Mouse (Mus musculus) right cerebral cortex, postnatal 25 days (tissue): ENCODE measurements at regions not wholly inside any gene's neighbourhood (a gene's known extent, or its start where the extent isn't known, plus 50 kb on each side); places are given as distances from the start of the nearest gene placed in this dataset.

Source experiments
- DNase-seq: peaks from one replicate; pipeline ENCODE4 v3.0.0; 2022

- no peak for DNase-seq
Observed at GRCm38 (mm10) chr1:80131354-80131753, 86.9 kb downstream of the Fam124b start.

- DNase-seq = no peak
Observed at GRCm38 (mm10) chr1:80123966-80124365, 94.3 kb downstream of the Fam124b start.

- DNase-seq = no peak
Observed at GRCm38 (mm10) chr1:80115913-80116312, 102.4 kb downstream of the Fam124b start.

- DNase-seq = no peak
Observed at GRCm38 (mm10) chr1:80107747-80108476, 110.4 kb downstream of the Fam124b start.

GRCm38 (mm10) chr1:80106269-80106668 is 112.0 kb downstream of the Fam124b start:
- no peak for DNase-seq

DNA sequence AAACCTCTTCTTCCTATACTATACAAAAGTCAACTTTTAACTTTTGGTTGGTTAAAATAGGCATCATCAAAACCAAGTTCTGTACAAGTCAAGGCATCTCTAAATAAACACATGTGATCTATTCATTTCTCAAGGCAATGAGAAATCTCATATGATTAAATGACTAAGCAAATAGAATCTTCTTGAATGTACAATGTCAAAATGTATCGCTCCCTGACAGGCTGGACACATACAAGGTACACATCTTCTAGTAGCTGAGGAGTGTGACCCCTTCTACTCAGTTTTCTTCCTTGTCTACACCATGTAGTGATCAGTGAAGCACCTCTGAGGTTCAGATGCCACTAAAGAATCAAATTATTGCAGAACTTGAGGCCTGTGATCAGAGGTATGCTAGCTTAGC is 120.0 kb downstream of the Fam124b start:
- no peak for DNase-seq

GRCm38 (mm10) chr1:80091800-80092199 is 126.5 kb downstream of the Fam124b start:
- DNase-seq = no peak

DNA sequence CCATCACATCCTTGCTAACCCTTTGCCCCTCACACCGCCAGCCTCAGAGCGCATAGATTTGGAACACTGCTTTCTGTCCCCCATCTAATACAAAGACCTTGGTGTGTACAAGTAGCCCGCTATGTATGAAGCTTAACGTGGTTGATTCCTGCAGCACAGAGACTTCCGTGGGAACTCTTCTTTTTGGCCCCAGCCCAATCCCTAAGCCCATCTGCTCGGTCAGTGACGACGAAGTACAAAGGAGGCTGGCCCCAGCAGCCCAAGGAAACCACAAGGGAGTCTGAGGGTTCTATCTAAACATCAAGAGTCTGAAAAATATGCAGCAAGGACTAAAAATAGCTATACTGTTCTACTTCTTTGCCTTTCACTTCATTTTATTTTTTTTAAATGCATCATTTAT is 126.9 kb downstream of the Fam124b start:
- DNase-seq = no peak

- DNase-seq = no peak
Observed at GRCm38 (mm10) chr1:80088651-80089050, 129.6 kb downstream of the Fam124b start.

DNA sequence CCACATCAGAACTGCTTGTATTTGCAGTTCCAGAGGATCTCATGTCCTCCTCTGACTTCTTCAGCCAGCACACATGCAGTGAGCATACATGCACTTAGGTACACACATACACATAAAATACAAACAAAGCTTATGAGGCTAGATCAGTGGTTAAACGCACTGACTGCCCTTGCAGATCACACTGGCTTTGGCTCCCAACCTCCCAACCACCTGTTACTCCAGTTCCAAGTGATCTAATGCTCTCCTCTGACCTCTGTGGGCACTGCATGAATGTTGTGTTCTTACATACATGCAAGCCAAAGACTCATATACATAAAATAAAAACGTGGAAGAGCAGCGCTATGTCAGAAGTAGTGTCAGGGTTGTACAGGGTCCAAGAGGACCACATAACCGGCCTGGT is 141.9 kb downstream of the Fam124b start:
- no peak for DNase-seq

DNA sequence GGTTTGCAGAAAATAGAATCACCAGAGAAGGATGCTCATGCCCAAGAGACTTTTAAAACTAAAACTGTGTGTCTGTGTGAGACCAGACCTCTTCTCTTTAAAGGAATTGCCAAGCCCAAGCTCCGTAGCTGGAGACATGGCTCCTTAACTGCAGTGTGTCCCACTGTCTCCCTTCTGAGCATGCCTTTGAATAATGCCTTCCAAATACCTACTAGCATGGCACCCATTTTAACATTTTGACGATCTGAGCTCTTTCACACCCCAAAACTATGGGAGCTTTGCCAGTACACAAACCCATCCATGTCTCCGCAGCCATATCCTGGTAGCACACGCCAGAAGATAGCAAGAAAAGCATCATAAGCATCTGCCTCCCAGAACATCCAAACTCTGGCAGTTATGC is 143.9 kb downstream of the Fam124b start:
- peak; percentile 9 for DNase-seq

GRCm38 (mm10) chr1:80073950-80074349 is 144.3 kb downstream of the Fam124b start:
- no peak for DNase-seq

DNA sequence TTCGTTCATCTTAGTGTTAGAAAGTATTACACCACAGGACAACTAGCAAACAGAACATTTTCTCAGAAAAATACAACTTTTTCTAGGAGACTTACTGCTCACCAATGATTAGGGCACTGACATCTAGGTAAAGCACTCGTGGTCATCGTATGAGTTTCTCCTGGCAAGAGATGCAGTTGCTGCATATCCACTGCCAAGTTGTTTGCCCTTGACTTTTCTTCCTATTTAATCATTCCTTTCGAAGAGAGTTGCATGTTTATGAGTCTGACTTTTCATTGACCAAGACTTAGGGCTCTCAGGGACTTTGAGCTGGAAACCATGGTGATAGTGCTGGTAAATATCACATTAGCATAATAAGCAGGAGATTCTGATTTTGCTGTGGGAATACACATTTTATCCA is 149.1 kb downstream of the Fam124b start:
- DNase-seq = no peak

GRCm38 (mm10) chr1:80062121-80062520 is 156.2 kb downstream of the Fam124b start:
- DNase-seq = no peak

- DNase-seq = no peak
Observed at GRCm38 (mm10) chr1:80061632-80062031, 156.6 kb downstream of the Fam124b start.

DNA sequence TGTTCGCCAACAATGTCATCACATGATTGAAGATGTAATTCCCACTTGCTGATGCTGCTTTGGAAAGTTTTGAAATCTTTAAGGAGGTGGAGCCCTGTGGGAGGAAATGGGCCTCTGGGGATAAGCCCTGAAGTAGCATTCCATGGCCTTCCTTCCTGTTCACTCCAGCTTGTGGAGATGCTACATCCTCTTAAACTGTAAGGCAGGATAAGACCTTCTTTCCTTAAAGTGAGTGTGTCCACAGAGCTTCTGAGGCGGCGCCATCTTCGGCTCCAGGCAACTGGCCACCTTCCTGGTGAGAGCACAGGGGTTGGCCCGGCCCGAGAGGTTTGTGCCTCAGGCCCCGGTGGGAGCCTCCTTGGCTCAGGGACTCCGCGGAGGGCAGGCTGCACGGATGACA is 173.1 kb downstream of the Fam124b start:
- DNase-seq = no peak

DNA sequence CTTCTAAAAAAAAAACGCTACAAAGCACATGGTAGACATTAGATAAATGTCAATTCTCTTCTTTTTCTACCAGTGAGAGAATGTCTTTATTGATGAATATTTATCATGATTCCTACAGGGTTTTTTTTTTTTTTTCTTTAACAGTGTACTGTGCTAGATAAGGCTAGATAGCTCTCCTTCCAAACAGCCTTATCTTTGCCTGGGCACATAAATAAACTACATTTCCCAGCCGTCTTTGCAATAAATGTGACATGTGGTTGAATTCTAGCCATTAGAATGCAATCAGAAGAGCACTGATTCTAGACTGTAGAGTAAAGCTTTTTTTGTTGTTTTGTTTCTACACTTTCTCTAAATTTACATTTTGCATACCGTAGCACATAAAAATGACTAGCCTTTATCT is 177.9 kb downstream of the Fam124b start:
- no peak for DNase-seq

GRCm38 (mm10) chr1:80039891-80040290 is 178.4 kb downstream of the Fam124b start:
- DNase-seq = no peak

- no peak for DNase-seq
Observed at GRCm38 (mm10) chr1:80039161-80039560, 178.2 kb upstream of the Serpine2 start.

GRCm38 (mm10) chr1:80038059-80038458 is 177.1 kb upstream of the Serpine2 start:
- DNase-seq = no peak

DNA sequence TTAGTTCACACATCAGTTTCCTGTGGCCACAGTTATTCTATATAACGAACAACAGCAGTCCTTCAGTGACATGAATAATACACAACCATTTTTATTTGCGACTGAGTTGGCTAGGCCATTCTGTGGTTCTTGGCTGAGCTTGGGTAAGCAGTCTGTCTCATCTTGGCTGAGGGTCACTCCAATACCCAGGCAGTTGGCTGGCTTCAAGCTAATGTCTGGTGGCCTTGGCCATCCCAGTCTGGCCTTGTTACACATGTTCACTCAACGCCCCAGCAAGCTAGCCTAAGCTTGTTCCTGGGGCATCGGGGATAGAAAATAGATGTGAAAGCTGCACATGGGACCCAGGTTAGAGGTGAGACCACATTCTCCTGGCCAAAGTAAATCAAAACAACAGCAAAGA is 175.5 kb upstream of the Serpine2 start:
- no peak for DNase-seq

DNA sequence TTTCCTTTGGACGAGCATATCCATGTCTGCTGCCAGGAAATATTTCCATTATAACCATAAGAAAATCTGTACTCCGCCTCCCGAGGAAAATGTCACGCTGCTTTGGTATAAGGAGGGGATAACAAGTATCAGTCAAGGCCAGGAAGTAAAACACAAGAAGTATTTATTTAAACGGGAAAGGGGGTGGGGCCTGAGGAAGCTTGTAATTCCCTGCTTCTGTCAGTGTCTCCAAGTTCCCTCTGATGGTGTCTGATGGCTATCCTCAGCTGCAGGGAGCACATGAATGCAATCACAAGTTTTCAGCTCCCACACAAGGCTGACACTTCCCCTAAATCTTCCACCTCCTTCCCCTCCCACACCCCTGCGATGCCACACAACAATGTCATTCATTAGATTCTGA is 172.5 kb upstream of the Serpine2 start:
- no peak for DNase-seq

DNA sequence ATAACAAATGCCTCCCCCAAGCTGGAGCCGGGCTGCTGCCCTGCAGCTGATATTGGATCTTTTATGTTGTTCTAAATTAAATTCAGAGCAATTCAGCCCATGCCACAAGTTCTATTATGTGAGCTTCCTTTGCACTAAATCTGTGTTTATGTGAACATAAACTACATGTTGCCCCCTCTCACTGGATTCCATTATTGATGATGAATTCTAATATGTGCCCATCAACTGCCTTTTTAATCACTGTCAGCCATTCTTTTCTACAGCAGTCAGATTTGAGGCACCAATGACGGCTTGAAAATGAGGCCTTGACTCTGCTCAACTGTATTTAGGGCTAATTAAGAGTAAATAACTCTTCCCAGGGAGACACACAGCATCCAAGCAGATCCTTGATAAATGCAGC is 172.1 kb upstream of the Serpine2 start:
- no peak for DNase-seq

- no peak for DNase-seq
Observed at GRCm38 (mm10) chr1:80032464-80032863, 171.5 kb upstream of the Serpine2 start.

- no peak for DNase-seq
Observed at GRCm38 (mm10) chr1:80030635-80031034, 169.7 kb upstream of the Serpine2 start.
